Mouse (Mus musculus): ENCODE data around the gene Leng8.

The Leng8 gene

DNA sequence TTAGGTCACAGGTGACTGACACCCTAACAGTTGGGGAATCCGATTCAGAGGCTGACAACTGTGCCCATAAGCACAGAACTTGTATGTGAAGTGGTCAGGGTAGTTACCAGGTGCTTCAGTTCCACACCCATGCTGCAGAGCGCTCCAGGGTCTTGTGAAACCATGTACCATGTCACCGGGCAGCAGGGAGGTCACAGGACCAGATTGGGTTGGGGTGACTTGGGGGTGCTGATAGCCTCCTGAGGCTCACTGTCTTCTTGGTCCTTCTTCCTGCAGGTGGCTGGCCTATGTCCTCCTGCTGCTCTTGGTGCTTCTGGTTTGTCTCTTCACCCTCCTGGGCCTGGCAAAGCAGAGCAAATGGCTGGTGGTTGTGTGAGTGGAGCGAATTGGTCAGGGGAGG lies 8.9 kb upstream of the Leng8 start:
- no peak for DNase-seq

- DNase-seq, result no peak
Measured at GRCm38 (mm10) chr7:4128860-4129259, 8.0 kb upstream of the Leng8 start.

- peak; percentile 69 for DNase-seq
Measured at GRCm38 (mm10) chr7:4130686-4131452, 6.0 kb upstream of the Leng8 start.

DNA sequence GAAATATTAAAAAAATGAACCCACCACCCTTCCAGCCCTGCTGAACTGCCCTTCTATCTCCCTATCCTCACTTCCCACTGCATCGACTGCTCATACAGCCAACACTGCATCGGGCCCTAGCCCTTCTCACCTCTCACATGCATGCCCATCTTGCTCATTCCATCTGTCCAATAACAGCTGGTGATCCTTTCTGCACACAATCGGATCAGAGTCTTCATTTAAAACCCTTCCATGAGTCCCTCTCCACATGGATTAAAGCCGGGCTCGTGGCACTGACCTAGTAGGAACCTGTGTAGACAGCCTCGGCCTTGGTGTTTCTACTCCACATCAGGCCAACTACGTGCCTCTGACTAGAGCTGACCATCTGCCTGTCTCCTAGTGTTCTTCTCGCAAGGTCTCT lies 4.9 kb upstream of the Leng8 start:
- DNase-seq, result no peak

DNA sequence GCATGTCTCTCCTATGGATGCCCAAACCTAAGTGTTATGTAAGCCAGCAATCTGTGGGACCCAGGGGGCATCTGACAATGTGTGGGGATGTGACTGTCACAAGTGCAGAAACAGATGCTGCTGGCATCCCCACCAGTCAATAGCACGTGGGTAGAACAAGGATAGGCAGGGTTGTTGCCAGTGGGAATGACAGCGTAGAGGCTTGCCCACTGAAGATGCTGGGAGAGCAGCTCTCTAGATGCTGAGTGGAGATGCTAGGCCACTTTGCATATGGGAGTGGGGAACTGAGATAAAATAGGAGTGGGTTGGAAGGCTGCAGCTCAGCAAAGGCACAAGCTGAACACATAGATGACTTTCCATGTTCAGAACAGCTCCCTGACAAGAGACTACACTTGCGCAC lies 4.3 kb upstream of the Leng8 start:
- peak; percentile 63 for DNase-seq

DNA sequence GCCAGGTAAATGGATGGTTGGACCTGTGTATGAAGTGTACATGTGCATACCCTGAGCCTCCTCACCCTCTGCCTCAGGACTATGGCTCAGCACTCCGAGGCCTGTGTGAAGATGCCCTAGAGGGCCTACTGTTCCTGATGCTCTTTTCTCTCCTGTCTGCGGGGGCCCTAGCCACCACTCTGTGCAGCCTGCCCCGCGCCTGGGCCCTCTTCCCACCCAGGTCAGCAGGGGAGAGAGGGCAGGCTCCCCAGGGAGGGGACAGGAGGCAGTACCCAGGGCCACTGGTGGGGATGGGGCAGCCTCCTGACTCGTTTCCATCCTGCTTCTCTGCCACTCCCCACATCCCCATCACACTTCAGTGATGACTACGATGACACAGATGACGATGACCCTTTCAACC lies 3.8 kb upstream of the Leng8 start:
- DNase-seq, result no peak

- DNase-seq, result no peak
Measured at GRCm38 (mm10) chr7:4134911-4135310, 1.9 kb upstream of the Leng8 start.

DNA sequence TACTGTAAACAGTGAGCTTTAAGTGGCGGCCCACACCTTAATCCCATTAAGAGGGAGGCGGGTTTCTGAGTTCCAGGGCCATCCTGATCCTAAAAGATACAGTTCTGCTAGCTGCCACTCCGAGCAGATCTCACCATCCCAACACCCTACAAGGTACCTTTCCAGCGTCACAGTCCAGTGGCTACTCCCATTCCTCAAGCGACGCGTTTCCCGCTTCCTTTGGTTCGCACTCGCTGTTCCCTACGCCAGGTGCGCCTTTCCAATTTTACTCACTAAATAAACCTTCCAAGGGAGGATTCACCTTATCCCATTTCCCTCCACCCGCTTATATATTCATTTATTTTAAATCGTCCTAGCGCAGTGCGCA lies 452 bp upstream of the Leng8 start:
- DNase-seq, result no peak

DNA sequence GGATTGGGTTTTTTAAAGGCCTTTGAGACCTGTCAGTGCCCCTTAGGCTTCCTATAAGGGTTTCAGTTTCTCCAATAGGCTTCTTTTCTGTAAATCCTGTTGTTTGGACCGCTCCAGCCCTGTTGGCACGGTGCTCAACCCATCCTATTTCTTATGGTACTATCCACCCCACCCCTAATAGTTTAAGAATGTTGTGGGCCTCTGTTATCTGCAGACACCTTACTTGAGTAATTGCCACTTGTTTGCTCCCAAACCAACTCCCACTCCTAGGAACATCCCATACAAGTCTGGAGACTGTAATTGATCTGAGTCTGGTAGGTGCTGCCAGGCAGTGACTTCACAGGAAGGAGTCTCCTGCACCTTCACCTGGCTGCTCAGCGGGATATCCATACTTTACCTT lies 907 bp downstream of the Leng8 start:
- DNase-seq, result no peak

DNA sequence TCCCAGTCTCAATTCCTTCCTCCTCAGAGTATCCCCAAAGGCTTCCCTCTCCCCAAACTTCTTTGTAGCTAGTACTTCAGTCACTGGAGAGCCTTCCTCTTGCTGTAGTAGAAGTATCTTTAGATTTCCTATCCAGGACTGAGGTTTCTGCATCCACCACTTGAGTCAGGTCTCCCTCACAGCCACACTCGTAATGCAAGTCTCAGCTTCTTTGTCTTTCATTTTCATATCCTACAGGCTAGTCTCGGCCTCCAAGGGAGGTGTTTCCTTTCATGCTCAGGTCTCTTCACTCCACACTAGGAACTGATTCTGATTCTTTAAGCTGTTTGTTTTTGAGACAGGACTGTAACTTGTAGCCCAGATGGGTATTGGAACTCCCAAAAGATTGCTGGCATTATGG lies 1.3 kb downstream of the Leng8 start:
- DNase-seq, result no peak

GRCm38 (mm10) chr7:4138671-4139070 lies 1.8 kb downstream of the Leng8 start:
- DNase-seq, result no peak

DNA sequence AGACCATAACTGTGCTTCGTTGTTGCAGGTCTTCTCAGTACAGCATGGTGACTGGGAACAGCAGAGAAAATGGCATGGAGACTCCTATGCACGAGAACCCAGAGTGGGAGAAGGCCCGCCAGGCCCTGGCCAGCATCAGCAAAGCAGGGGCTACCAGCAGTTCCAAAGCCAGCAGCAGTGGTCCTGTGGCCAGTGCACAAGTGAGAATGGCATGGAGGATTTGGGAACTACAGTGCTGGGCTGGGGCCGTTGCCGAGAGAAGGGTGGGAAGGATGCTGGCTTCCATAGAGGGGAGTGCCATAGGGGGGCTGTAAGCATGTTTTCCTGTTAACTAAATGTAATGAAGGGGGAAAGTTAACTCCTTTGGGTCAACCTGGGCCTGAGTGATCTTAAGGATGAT lies 2.6 kb downstream of the Leng8 start:
- peak; percentile 2 for DNase-seq

DNA sequence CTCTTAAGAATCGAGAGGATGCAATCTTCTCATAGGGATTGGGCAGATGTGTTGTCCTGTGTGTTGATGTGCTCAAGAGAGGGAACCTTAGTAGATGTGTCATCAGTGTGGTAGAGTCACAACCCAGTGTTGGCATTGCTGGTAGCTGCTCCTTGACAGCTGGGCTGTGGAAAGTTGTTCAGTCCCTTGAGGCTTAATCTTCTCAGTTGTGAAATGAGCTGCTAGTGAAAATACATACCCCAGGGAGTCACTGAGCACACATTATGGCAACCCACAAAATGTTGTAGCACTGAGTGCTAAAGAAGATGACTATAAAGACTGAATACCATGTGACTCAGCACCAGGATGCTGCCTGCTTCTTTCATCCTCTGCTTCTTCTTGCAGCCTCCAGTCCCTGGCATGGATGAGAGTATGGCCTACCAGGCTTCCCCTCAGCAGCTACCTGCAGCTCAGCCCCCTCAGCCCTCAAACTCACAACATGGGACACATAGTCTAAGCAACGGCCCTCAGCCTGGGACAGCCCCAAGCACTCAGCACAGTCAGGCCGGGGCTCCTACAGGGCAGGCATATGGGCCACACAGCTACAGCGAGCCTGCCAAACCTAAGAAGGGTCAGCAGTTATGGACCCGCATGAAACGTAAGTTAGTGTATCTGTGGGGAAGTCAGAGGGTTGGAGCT lies 4.9 kb downstream of the Leng8 start:
- no peak for DNase-seq

DNA sequence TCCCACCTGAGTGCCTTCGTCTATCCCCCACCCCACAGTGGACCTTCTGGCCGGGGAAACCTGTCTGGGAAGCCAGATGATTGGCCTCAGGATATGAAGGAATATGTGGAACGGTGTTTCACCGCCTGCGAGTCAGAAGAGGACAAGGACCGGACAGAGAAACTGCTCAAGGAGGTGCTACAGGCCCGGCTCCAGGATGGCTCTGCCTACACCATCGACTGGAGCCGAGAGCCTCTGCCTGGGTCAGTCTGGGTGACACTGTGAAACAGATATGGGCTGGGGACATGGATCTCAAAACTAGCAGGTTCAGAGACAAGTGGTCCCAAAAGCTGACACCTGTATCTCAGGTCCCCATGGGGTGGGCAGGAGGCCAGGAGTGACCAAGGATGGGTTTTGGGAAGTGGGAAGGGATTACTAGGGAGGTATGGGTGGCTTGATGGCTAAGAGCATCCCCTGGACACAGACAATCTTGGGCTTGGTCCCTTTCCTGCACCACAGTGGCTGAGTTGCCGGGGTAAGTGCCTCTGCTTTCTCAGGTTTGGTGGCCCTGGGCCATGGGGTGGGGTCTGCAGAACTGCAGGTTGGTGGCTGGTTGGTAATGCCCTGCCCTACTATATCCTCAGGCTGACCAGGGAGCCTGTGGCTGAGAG lies 6.1 kb downstream of the Leng8 start:
- DNase-seq, result no peak

DNA sequence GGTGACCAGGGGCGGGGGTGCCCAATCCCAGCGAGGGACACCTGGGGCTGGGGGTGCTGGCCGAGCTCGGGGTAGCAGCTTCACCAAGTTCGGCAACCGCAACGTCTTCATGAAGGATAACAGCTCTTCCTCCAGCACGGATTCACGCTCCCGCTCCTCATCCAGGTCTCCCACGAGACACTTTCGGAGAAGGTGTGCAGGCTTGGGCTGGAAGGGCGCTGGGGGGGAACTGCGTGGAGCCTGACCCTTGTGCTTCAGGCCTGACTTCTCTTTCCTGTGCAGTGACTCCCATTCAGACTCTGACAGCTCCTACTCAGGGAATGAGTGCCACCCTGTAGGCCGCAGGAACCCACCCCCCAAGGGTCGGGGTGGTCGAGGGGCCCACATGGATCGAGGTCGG lies 6.7 kb downstream of the Leng8 start:
- DNase-seq, result no peak

- DNase-seq, result no peak
Measured at GRCm38 (mm10) chr7:4144046-4144445, 7.2 kb downstream of the Leng8 start.

DNA sequence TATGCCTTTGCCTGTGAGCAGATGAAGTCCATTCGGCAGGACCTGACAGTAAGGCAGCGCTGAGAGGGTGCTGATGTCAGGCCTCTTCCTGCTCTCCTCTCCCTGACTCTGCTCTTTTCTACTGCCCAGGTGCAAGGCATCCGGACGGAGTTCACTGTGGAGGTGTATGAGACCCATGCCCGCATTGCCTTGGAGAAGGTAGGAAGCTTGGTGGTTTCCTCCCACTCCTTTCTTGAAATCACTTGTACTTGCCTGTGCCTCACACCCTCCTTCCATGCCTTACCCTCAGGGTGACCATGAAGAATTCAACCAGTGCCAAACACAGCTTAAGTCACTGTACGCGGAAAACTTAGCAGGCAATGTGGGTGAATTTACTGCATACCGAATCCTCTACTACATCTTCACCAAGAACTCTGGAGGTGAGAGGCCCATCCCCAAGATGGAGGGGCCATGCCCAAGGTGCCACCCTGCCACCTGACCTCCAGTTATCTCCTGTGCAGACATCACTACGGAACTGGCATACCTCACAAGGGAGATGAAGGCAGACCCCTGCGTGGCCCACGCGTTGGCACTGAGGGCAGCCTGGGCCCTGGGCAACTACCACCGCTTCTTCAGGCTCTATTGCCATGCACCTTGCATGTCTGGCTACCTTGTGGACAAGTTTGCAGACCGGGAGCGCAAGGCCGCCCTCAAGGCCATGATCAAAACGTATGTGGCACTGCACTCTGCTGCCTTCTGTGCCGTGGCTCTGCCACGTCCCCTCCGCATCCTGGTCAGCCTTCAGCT lies 8.1 kb downstream of the Leng8 start:
- no peak for DNase-seq

GRCm38 (mm10) chr7:4145552-4146190 lies 8.8 kb downstream of the Leng8 start:
- DNase-seq, result peak; percentile 56

DNA sequence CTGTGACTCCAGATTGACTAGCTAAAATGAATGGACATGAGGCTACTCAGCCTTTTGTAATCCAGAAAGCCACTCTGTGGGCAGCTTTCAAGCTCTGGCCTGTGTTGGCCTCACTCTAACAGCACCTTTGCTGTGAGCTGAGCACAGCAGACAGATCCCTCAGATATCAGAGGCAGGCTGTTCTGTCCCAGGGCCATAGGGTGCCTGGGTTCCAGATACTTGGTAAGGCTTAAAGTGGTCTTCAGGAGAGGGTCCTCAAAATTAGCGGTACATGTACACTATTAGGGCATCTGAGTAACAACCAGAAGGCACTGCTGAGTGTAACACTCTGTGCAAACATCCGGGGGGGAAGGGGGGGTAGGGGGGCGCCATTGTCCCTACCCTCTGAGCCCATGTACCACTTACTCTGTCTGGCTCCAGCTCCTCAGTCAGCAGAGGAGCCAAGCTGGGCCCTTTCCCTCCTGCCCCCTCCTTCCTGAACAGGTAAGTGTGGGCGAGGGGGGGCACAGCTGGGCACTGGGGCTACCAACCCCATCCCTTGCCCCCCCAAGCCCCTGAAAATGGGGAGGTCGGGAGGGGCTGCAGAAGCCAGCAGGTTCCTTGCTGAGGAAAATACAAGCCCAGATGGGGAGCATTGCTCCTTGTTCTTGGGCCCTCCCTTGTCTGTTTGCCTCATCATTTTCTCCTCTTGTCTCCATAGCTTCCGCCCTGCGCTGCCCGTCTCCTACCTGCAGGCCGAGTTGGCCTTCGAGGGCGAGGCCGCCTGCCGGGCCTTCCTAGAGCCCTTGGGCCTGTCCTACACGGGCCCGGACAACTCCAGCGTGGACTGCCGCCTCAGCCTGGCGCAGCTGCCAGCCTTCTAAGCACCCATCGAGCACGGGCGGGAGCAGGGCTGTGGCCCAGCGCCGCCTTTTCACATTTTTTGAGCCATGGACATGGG lies 9.7 kb downstream of the Leng8 start:
- DNase-seq, result peak; percentile 14

DNA sequence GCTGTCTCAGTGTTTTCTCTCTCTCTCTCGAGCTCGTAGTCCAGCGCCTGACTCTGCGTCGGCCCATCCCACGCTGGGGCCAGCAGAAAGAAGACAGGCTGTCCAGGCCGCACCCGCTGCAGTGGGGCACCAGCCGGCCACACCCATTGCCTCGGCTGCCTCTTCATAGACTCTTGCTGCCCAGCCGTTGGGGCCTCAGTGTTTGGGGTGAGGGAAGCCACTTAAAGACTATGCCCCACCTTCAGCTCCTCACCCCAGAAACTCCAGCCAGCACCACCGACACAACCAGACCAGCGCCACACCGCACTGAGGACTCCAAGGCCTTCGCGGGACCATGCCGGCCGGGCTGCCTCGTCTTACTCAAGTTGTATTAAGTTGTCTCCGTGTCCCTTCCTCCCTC lies 10.5 kb downstream of the Leng8 start:
- peak; percentile 16 for DNase-seq

- no peak for DNase-seq
Measured at GRCm38 (mm10) chr7:4147836-4148235, 11.0 kb downstream of the Leng8 start.

All from right cerebral cortex, postnatal 25 days (tissue).